Mouse (Mus musculus): ENCODE measurements around the gene Ugp2.

Gene Ugp2

GRCm38 (mm10) chr11:21371122-21371806 lies at the start of gene Ugp2:
Gene Ugp2, minus strand, starts transcription at chr11:21371201.
- peak; percentile 90 to 96 for DNase-seq (ENCODE audit: low spot score in 2 of 2)

DNA sequence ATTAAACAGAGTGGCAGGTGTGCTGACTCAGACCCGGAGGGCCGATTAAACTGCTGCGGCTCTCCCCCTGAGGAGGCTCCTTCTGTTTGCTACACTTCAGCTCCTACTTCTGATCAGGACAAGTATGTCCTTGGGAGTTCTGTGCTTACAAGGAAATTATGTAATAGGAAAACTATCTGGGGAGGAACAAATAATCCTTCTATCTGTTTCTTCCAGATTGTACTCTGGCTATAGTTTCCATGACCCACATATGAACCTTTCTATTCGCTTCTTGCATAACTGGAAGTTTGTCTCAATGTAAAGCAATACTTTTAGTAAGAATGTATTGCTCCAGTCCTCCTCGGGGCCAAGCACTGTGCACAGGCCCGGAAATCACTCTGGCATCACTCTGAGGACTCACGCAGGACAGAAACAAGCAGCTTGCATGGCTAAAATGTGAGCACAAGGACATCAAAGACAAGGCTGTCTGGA lies 43.9 kb upstream of the Ugp2 start:
- DNase-seq (ENCODE audit: low spot score in 2 of 2) = no peak

- no peak for DNase-seq (ENCODE audit: low spot score in 2 of 2)
These were observed 35.7 kb upstream of the Ugp2 start for GRCm38 (mm10) chr11:21406668-21407067.

DNA sequence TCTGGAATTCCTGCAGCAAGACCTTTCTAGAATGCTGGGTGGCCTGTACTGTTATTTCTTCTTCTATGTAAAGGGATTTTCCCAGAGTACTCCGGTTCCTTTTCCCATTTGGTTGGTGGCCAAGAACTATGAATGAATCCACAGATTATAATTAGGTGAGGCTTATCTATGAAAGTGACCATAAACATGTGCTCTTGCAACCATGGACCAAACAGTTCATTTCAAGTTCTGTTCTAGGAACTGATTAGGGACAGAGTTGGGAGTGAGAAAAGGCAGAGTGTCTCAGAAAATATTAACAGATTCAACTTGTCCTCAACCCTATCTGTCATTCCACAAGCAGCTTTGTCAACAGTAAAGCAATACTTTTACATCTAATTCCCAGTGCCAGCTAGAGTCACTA lies 35.1 kb upstream of the Ugp2 start:
- DNase-seq (ENCODE audit: low spot score in 2 of 2) = no peak

DNA sequence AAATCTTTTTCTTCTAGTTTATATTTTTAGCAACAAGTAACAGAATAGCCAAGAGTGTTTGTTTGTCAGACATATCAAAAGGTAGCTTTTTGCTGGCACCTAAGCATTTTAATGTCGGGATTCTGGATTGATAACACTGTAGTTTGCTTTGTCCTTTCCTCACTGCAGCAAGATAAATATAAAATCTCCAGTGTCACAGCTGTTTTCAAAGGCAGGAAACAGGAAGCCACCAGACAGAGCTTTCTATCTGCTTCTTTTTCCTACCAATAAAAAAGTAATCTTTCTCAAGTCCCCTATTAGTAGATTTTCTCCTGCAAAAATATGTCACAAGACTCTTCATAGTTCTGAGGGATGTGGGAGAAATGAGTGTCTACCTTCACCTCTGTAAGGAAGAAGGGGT lies 32.9 kb upstream of the Ugp2 start:
- DNase-seq (ENCODE audit: low spot score in 2 of 2) = no peak

- no peak for DNase-seq (ENCODE audit: low spot score in 2 of 2)
These were observed 31.7 kb upstream of the Ugp2 start for GRCm38 (mm10) chr11:21402481-21403254.

GRCm38 (mm10) chr11:21401248-21401647 lies 30.2 kb upstream of the Ugp2 start:
- DNase-seq (ENCODE audit: low spot score in 2 of 2) = no peak

DNA sequence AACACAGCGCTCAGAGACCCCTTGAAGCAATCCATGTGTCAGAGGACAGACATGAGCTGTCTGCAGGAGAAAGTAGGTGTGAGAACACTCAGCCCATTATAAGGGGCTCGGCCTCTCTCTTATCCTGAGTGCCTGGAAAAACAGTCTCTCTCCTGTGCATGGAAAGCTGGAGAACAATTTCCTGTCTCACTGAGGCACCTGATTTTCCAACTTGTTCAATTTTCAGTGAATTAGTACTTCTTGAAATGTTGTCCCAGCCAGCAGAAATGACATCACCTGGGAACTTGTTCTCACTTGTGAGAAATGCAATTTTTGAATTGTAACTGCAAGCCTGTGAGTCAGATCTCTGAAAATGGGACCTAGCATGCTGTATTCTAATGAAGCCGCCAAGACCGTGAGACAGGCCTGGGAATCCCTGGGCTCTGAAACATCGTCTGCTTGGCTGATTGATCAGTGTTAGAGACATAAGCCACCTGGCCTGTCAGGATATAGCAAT lies 28.2 kb upstream of the Ugp2 start:
- DNase-seq (ENCODE audit: low spot score in 2 of 2) = no peak

DNA sequence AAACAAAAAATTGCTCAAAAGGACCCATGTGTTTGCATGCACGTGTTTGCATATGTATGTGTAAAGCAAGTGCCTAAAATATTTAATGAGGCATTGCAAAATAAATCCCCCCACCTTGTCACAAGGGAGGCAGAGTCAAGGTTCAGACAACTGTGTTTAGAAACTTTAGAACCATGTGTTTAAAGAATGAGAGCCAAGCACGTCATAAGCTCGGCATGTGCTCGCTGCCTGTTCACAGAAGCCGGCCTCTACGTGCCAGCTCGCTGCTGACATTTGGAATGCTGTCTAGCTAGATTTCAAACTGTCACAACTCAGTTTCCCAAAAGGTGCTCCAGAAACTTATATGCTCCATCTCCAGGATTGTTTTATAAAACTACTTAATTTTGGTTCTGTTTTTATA lies 27.5 kb upstream of the Ugp2 start:
- DNase-seq (ENCODE audit: low spot score in 2 of 2) = no peak

DNA sequence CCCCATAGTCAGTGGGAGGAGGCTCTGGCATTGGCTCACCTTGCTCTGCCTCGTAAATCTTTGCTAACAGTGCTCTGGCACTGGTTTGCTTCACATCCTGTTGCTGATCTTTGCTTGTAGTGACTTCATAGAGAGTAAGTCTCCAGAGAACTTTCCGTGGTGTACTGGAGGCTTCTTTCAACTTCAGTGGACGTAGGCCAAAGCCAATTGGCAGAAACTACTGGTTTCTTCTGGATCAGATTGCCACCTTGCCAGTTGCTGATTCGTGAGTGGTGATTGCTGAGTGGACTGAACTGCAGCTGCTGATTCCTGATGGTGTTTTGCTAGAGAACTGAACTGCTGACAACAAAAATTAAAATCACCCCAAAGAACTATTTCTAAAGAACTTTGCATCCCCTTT lies 15.8 kb upstream of the Ugp2 start:
- no peak for DNase-seq (ENCODE audit: low spot score in 2 of 2)

DNA sequence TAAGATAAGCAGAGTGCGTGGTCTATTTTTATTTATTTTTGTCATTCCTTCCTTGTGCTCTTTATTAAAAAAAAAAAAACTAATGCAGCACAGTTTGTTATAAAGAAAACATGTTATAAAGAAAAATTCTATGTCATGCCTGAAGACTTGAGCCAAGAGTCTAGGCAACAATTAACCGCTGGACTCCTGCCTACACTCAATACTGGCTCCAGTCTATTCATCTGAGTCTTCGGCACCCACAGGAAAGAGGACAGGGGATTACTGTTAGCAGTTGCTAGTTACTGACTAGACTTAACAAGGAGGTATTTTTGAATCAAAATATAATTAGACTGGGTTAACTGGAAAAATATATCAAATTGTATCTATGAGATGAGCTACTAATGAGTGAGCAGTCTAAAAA lies 3.1 kb upstream of the Ugp2 start:
- no peak for DNase-seq (ENCODE audit: low spot score in 2 of 2)

- peak; percentile 55 to 67 for DNase-seq (ENCODE audit: low spot score in 2 of 2)
These were observed 441 bp downstream of the Ugp2 start for GRCm38 (mm10) chr11:21370399-21371121.

GRCm38 (mm10) chr11:21369248-21370016 lies 1.6 kb downstream of the Ugp2 start:
- DNase-seq (ENCODE audit: low spot score in 2 of 2) = no peak

DNA sequence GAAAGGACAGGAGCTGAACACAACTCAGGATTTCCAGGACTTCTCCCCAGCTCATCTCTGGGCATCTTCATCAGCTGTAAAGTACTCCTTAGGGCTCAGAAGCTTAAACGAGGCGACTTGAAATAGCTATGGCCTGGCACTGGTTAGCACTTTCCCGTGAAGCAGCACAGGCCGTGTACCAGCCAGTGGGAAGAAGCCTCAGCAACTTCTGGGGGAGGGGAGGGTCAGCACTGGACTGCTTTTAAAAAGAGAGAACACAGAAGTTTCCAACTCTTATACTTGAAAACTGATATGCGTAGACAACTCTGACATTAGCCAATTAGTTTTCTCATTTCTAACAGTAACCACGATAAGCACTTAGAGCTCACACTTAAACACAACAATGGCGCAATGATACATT lies 2.5 kb downstream of the Ugp2 start:
- no peak for DNase-seq (ENCODE audit: low spot score in 2 of 2)

DNA sequence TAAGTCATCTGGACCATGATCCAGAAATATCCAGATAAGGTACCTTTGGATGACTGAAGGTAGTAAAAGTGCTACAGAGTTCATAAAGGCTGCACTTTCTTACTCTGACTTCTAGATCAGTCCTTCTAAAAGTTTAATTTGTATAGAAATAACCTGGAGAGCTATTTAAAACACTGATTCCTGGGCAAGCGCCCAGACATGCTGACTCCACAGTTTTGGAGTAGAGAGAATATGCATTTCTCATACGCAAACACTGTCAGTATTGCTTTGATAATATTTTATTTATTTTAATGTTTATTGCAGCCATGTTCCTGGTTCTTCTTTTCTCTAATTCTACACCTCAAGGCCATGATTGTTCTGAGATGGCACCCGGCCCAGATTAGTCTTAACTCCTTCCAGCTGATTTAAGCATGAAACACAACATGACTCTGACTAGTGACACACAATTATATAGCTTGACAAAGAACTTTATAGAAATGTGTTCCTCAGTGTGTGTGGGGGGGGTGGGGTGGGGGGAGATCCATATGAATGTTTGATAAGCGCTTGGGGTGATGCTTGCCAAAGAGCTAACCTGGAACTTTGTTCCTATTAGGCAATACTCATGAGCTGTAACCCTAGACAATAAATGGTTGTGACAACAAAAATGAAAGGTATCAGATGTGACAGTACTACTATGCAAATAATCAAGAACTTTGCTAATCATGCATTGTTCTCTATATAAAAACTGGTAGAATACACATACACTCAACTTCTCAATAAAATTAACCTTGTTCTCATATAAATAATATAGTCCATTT lies 7.7 kb downstream of the Ugp2 start:
- no peak for DNase-seq (ENCODE audit: low spot score in 2 of 2)

DNA sequence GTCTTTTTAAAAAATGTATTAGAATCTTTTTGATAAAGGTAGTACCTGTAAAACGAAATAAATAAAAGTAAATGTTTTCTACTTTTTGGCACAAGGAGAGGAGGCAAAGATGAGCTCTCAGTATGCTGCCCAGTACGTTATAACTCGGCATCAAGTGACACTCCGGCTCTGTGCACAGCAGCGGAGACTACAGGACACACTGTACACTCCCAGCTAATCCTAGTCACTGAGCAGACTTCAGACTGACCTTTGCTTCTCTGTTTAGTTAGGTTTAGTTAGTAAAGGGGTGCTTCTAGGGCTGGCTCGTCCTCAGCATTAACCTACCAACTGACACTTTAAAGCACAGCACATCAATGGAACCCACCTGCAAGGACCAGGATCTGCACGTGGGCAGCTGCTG lies 19.7 kb downstream of the Ugp2 start:
- no peak for DNase-seq (ENCODE audit: low spot score in 2 of 2)

DNA sequence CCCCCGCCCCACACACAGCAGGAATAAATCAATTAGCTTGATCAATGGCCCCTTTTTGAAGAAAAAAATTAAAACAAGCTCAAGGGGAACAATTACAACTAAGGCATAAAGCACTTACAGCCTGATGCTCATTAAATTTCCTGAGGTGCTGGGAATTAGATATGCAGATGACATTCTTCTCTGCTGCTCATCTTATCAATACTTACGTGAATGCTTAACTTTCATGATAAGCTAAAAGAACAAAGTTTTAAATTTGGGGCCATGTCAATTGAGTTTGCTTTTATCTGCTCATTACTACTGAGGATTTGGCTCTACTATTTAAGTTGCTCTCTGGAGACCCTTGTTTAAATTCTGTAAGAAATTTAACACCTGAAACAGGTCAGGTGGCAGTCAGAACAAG lies 22.1 kb downstream of the Ugp2 start:
- DNase-seq (ENCODE audit: low spot score in 2 of 2) = no peak

DNA sequence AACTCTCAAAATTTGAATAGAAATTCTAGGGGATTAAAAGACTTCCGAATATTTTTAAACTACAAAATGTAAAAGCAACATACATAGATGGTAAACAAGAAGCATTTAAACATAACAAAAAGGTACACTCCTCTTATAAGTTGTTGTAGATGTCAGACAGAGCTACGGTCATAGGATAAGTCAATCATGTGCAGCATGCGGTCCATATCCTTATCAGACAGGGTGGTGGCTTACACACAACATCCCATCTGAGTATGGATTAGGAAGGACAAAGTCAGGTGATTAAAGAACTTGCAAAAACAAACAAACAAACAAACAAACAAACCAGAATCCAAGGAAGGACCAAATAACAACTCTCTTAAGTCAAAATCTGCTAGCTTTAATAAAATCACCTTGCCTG lies 25.0 kb downstream of the Ugp2 start:
- no peak for DNase-seq (ENCODE audit: low spot score in 2 of 2)

DNA sequence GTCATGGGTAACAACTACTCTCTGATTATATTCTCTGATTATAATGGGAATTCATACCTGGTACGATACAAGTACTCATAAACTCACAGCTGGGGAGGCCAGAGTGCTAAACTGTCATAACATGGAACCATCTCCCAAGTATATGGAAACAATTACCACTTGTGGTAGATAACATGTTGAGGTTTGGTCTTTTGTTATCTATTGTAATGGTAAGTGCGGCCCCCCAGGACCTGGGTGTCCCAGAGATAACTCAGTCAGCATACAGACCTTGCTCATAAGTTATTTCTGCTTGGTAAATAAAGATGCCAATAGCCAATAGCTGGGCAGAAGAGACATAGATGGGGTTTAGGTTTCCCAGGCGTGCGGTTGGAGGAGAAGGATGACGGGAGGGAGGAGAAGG lies 27.5 kb downstream of the Ugp2 start:
- DNase-seq (ENCODE audit: low spot score in 2 of 2) = no peak

DNA sequence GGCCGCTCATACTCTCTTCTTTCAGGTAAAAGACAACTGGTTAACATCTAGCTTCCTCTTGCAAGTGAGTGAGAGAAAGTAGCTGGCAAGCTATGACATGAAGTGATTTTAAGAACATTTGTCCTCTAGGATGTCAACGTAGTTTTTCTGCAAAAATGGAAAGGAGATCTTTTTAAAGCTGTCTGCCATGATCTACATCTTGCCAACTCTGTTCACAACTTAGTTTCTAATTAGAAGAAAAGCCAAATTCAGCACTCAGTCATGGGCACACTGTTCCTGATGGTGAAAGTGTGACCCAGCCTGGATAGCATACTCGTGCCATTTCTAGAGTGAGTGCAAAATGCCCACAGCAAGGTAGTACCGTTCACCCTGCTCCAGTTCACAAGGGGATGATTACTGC lies 31.9 kb downstream of the Ugp2 start:
- DNase-seq (ENCODE audit: low spot score in 2 of 2) = no peak

DNA sequence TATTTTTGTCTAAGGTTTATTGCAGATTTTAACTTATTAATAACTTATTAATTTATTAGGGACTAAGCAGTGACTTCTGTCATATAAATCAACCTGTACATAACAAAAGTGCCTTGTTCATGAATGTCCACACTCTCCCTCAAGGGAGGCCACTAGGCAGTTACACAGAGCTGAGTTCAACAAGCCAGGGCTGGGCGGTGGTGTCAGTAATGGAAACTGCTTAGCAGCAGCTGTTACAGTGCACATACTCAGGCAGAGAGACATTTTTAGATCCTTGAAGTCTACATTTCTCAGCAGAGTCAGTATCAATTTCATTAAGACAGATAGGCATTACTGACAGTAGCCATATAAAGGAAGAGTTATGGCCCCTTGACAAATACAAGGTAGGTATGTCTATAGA lies 33.1 kb downstream of the Ugp2 start:
- no peak for DNase-seq (ENCODE audit: low spot score in 2 of 2)
